Mouse (Mus musculus): ENCODE results near the gene Bag6.

The Bag6 gene

GRCm38 (mm10) chr17:35134801-35135590 lies at the start of gene Bag6:
Bag6 (plus strand) TSS chr17:35135178.
- DNase-seq: peak; percentile 94 to 97

GRCm38 (mm10) chr17:35085208-35085865 lies 49.6 kb upstream of the Bag6 start, which contains the start of gene Ly6g6f:
Ly6g6f (minus strand) TSS chr17:35085610.
- DNase-seq: no peak

GRCm38 (mm10) chr17:35088151-35088550 lies 46.8 kb upstream of the Bag6 start:
- no peak for DNase-seq

GRCm38 (mm10) chr17:35088825-35089644 lies 45.9 kb upstream of the Bag6 start, which contains the start of gene Abhd16a:
Abhd16a (plus strand) TSS chr17:35089263.
- peak; percentile 96 to 97 for DNase-seq

GRCm38 (mm10) chr17:35090166-35090932 lies 44.6 kb upstream of the Bag6 start:
- no peak for DNase-seq

- no peak for DNase-seq
Measured at GRCm38 (mm10) chr17:35092403-35093198, 42.4 kb upstream of the Bag6 start.

- DNase-seq: no peak
Measured at GRCm38 (mm10) chr17:35094475-35095365, 40.3 kb upstream of the Bag6 start.

- DNase-seq: no peak
Measured at GRCm38 (mm10) chr17:35096597-35096996, 38.4 kb upstream of the Bag6 start.

GRCm38 (mm10) chr17:35097164-35097655 lies 37.8 kb upstream of the Bag6 start:
- DNase-seq: peak; percentile 18 to 68

- DNase-seq: peak; percentile 34 to 56
Measured at GRCm38 (mm10) chr17:35100196-35100765, 34.7 kb upstream of the Bag6 start.

GRCm38 (mm10) chr17:35101161-35101560 lies 33.8 kb upstream of the Bag6 start:
- DNase-seq: no peak

GRCm38 (mm10) chr17:35102299-35102698 lies 32.7 kb upstream of the Bag6 start:
- DNase-seq: no peak

- peak; percentile 84 to 89 for DNase-seq
Measured at GRCm38 (mm10) chr17:35103221-35103690, 31.7 kb upstream of the Bag6 start.

GRCm38 (mm10) chr17:35104079-35104478 lies 30.9 kb upstream of the Bag6 start:
- DNase-seq: no peak

GRCm38 (mm10) chr17:35104754-35105153 lies 30.2 kb upstream of the Bag6 start:
- no peak for DNase-seq

GRCm38 (mm10) chr17:35105740-35106389 lies 29.1 kb upstream of the Bag6 start:
- DNase-seq: peak; percentile 55 to 76

- no peak for DNase-seq
Measured at GRCm38 (mm10) chr17:35106522-35106921, 28.5 kb upstream of the Bag6 start.

- DNase-seq: no peak
Measured at GRCm38 (mm10) chr17:35108097-35108496, 26.9 kb upstream of the Bag6 start, which contains the start of gene Ly6g5c. Ly6g5c (plus strand) TSS chr17:35108279.

- DNase-seq: no peak
Measured at GRCm38 (mm10) chr17:35111774-35112173, 23.2 kb upstream of the Bag6 start.

All from kidney, postnatal 36 days (tissue).